Mouse (Mus musculus) cerebellum, adult 9-11 months (tissue): Measurements from ENCODE around the gene Abca17.

Source experiments
- DNase-seq: peaks from one replicate; pipeline ENCODE4 v3.0.0; 2022

Gene Abca17

GRCm38 (mm10) chr17:24344672-24345071 lies 6.2 kb downstream of the Abca17 start:
- no peak for DNase-seq

GRCm38 (mm10) chr17:24327656-24328055 lies 23.2 kb downstream of the Abca17 start:
- no peak for DNase-seq

- DNase-seq = no peak
Measured at GRCm38 (mm10) chr17:24325051-24325450, 25.8 kb downstream of the Abca17 start.

GRCm38 (mm10) chr17:24320826-24321225 lies 30.0 kb downstream of the Abca17 start:
- no peak for DNase-seq

- DNase-seq = peak; percentile 45
Measured at GRCm38 (mm10) chr17:24307500-24307899, 43.4 kb downstream of the Abca17 start.

GRCm38 (mm10) chr17:24300651-24301050 lies 50.2 kb downstream of the Abca17 start:
- no peak for DNase-seq

- no peak for DNase-seq
Measured at GRCm38 (mm10) chr17:24289338-24289737, 61.5 kb downstream of the Abca17 start.

- DNase-seq = no peak
Measured at GRCm38 (mm10) chr17:24288477-24288876, 62.4 kb downstream of the Abca17 start.

- DNase-seq = no peak
Measured at GRCm38 (mm10) chr17:24285680-24286079, 65.2 kb downstream of the Abca17 start.

GRCm38 (mm10) chr17:24283266-24283818 lies 67.5 kb downstream of the Abca17 start:
- DNase-seq = no peak

- DNase-seq = no peak
Measured at GRCm38 (mm10) chr17:24282637-24283036, 68.2 kb downstream of the Abca17 start.

GRCm38 (mm10) chr17:24279907-24280306 lies 71.0 kb downstream of the Abca17 start:
- DNase-seq = no peak

- no peak for DNase-seq
Measured at GRCm38 (mm10) chr17:24267133-24267532, 83.7 kb downstream of the Abca17 start.

GRCm38 (mm10) chr17:24264766-24265165 lies 86.1 kb downstream of the Abca17 start:
- no peak for DNase-seq

- no peak for DNase-seq
Measured at GRCm38 (mm10) chr17:24260516-24260915, 90.4 kb downstream of the Abca17 start.

GRCm38 (mm10) chr17:24259702-24260101 lies 91.2 kb downstream of the Abca17 start:
- DNase-seq = no peak

- no peak for DNase-seq
Measured at GRCm38 (mm10) chr17:24258981-24259380, 91.9 kb downstream of the Abca17 start.

- DNase-seq = no peak
Measured at GRCm38 (mm10) chr17:24252329-24252728, 98.5 kb downstream of the Abca17 start.

GRCm38 (mm10) chr17:24251320-24252069 lies 99.4 kb downstream of the Abca17 start, which contains the start of gene Ccnf:
Ccnf (minus strand) TSS chr17:24251484.
- DNase-seq = peak; percentile 98

GRCm38 (mm10) chr17:24250988-24251319 lies 99.9 kb downstream of the Abca17 start:
- no peak for DNase-seq

GRCm38 (mm10) chr17:24248641-24249040 lies 102.2 kb downstream of the Abca17 start:
- no peak for DNase-seq

- no peak for DNase-seq
Measured at GRCm38 (mm10) chr17:24244061-24244460, 106.8 kb downstream of the Abca17 start.

GRCm38 (mm10) chr17:24243311-24243969 lies 107.4 kb downstream of the Abca17 start:
- DNase-seq = no peak

GRCm38 (mm10) chr17:24236921-24237320 lies 113.9 kb downstream of the Abca17 start:
- DNase-seq = peak; percentile 87
